Mouse (Mus musculus) MEL (cell line): ENCODE measurements around the gene Stxbp1. TPM values are rescaled to one million over a fixed set of nuclear protein-coding genes. Genes with fewer than 3 reads are reported as not detected.
A peak's percentile ranks its signal among the peaks of the same experiment; 100 is the strongest.

ENCODE experiments used
- DNase-seq: peaks from one replicate; pipeline ENCODE4 v3.0.0; 2011; ENCODE audit warnings: low read depth, low spot score
- H3K27ac ChIP-seq: 2 replicates; pipeline ENCODE4 v1.5.1; 2012; ENCODE audit warnings: low read depth, mild to moderate bottlenecking, control low read depth, low read length, moderate library complexity; ENCODE audit not compliant: control insufficient read depth
- H3K27me3 ChIP-seq, 2 experiments: fragments of 150-350 bp in 1 of 2; sonication (generic) in 1 of 2; 2 replicates each; pipeline ENCODE4 v1.6.1; 2012; ENCODE audit warnings: low read length in 2 of 2, mild to moderate bottlenecking in 2 of 2, improper control_type of control experiment in 1 of 2, moderate library complexity in 1 of 2; ENCODE audit not compliant: insufficient read depth in 2 of 2, control insufficient read depth in 1 of 2
- H3K36me3 ChIP-seq, 2 experiments: 2 replicates each; pipeline ENCODE4 v1.6.1; 2012 to 2014; ENCODE audit warnings: low read length in 2 of 2, improper control_type of control experiment in 1 of 2, inconsistent platforms in 1 of 2, mild to moderate bottlenecking in 1 of 2; ENCODE audit not compliant: insufficient read depth in 2 of 2, control insufficient read depth in 1 of 2
- H3K4me1 ChIP-seq, 2 experiments: fragments of 150-350 bp in 1 of 2; sonication (generic) in 1 of 2; 2 replicates each; pipeline ENCODE4 v1.6.1; 2012; ENCODE audit warnings: low read length in 2 of 2, improper control_type of control experiment in 1 of 2, mild to moderate bottlenecking in 1 of 2; ENCODE audit not compliant: insufficient read depth in 2 of 2, control insufficient read depth in 1 of 2
- H3K4me3 ChIP-seq, 2 experiments: fragments of 150-350 bp in 1 of 2; sonication (generic) in 1 of 2; 2 replicates each; pipeline ENCODE4 v1.5.1; 2012; ENCODE audit warnings: low read depth in 2 of 2, low read length in 2 of 2, mild to moderate bottlenecking in 2 of 2, moderate library complexity in 2 of 2, control low read depth in 1 of 2, improper control_type of control experiment in 1 of 2; ENCODE audit not compliant: control insufficient read depth in 1 of 2, insufficient read depth in 1 of 2
- H3K79me2 ChIP-seq: 2 replicates; pipeline ENCODE4 v1.6.1; 2012; ENCODE audit warnings: mild to moderate bottlenecking, low read length, moderate library complexity; ENCODE audit not compliant: control insufficient read depth, poor library complexity, insufficient read depth
- H3K9ac ChIP-seq: 2 replicates; pipeline ENCODE4 v1.6.1; 2012; ENCODE audit warnings: low read depth, mild to moderate bottlenecking, control low read depth, low read length, moderate library complexity; ENCODE audit not compliant: control insufficient read depth, poor library complexity, severe bottlenecking
- H3K9me3 ChIP-seq: fragments of 150-350 bp; sonication (generic); replicated peaks from 2 replicates; pipeline ENCODE4 v1.6.1; 2012; ENCODE audit warnings: mild to moderate bottlenecking, low read length, improper control_type of control experiment, moderate library complexity; ENCODE audit not compliant: insufficient read depth
- BHLHE40 ChIP-seq: IDR thresholded peaks from 2 replicates; pipeline ENCODE4 v1.6.1; 2012; ENCODE audit warnings: low read depth, mild to moderate bottlenecking, inconsistent platforms, low read length, improper control_type of control experiment, borderline replicate concordance
- CHD1 ChIP-seq: IDR thresholded peaks from 2 replicates; pipeline ENCODE4 v1.6.1; 2012; ENCODE audit warnings: low read depth, mild to moderate bottlenecking, inconsistent platforms, low read length, improper control_type of control experiment
- CHD2 ChIP-seq: IDR thresholded peaks from 2 replicates; pipeline ENCODE4 v1.6.1; 2011; ENCODE audit warnings: low read length, improper control_type of control experiment
- E2F4 ChIP-seq: IDR thresholded peaks from 2 replicates; pipeline ENCODE4 v1.6.1; 2011; ENCODE audit warnings: low read depth, low read length, improper control_type of control experiment, borderline replicate concordance
- ELF1 ChIP-seq: IDR thresholded peaks from 2 replicates; pipeline ENCODE4 v1.6.1; 2014; ENCODE audit warnings: low read depth, mild to moderate bottlenecking, inconsistent platforms, low read length, improper control_type of control experiment, moderate library complexity
- EP300 ChIP-seq, 2 experiments: IDR thresholded peaks; 2 replicates each; pipeline ENCODE4 v1.6.1; 2011; ENCODE audit warnings: improper control_type of control experiment in 2 of 2, low read length in 2 of 2, low read depth in 1 of 2, mild to moderate bottlenecking in 1 of 2
- GABPA ChIP-seq: IDR thresholded peaks from 2 replicates; pipeline ENCODE4 v1.6.1; 2012; ENCODE audit warnings: low read depth, mild to moderate bottlenecking, inconsistent platforms, low read length, improper control_type of control experiment, moderate library complexity
- GATA1 ChIP-seq: IDR thresholded peaks from 2 replicates; pipeline ENCODE4 v1.6.1; 2011; ENCODE audit warnings: low read depth, low read length, improper control_type of control experiment
- HCFC1 ChIP-seq: IDR thresholded peaks from 2 replicates; pipeline ENCODE4 v1.6.1; 2012; ENCODE audit warnings: low read depth, mild to moderate bottlenecking, inconsistent platforms, low read length, improper control_type of control experiment, moderate library complexity
- JUND ChIP-seq: IDR thresholded peaks from 2 replicates; pipeline ENCODE4 v1.6.1; 2011; ENCODE audit warnings: low read depth, mild to moderate bottlenecking, improper control_type of control experiment, low read length
- MAFK ChIP-seq: IDR thresholded peaks from 2 replicates; pipeline ENCODE4 v1.6.1; 2011; ENCODE audit warnings: low read depth, mild to moderate bottlenecking, low read length, improper control_type of control experiment, borderline replicate concordance
- MAX ChIP-seq: IDR thresholded peaks from 2 replicates; pipeline ENCODE4 v1.6.1; 2011; ENCODE audit warnings: low read length, improper control_type of control experiment
- MAZ ChIP-seq: IDR thresholded peaks from 2 replicates; pipeline ENCODE4 v1.6.1; 2012; ENCODE audit warnings: low read depth, mild to moderate bottlenecking, inconsistent platforms, low read length, improper control_type of control experiment
- MEF2A ChIP-seq: IDR thresholded peaks from 2 replicates; pipeline ENCODE4 v1.6.1; 2014; ENCODE audit warnings: low read depth, mild to moderate bottlenecking, inconsistent platforms, low read length, improper control_type of control experiment; ENCODE audit not compliant: poor library complexity, insufficient replicate concordance, severe bottlenecking; ENCODE audit errors: extremely low read depth
- MXI1 ChIP-seq: IDR thresholded peaks from 2 replicates; pipeline ENCODE4 v1.6.1; 2011; ENCODE audit warnings: mild to moderate bottlenecking, low read depth, low read length, improper control_type of control experiment
- NELFE ChIP-seq: IDR thresholded peaks from 2 replicates; pipeline ENCODE4 v1.6.1; 2011; ENCODE audit warnings: low read depth, low read length, improper control_type of control experiment
- POLR2A ChIP-seq, 2 experiments: IDR thresholded peaks; 2 replicates each; pipeline ENCODE4 v1.6.1; 2011 to 2012; ENCODE audit warnings: low read length in 2 of 2, mild to moderate bottlenecking in 2 of 2, control low read depth in 1 of 2, improper control_type of control experiment in 1 of 2, low read depth in 1 of 2, moderate library complexity in 1 of 2; ENCODE audit not compliant: control insufficient read depth in 1 of 2, insufficient read depth in 1 of 2, poor library complexity in 1 of 2
- POLR2AphosphoS2 ChIP-seq: IDR thresholded peaks from 2 replicates; pipeline ENCODE4 v1.6.1; 2011; ENCODE audit warnings: low read length, improper control_type of control experiment
- POLR2AphosphoS5 ChIP-seq: IDR thresholded peaks from 2 replicates; pipeline ENCODE4 v1.6.1; 2012; ENCODE audit warnings: low read depth, borderline replicate concordance, mild to moderate bottlenecking, inconsistent platforms, low read length, moderate library complexity, mixed read lengths
- RAD21 ChIP-seq: IDR thresholded peaks from 2 replicates; pipeline ENCODE4 v1.6.1; 2011; ENCODE audit warnings: mild to moderate bottlenecking, low read depth, low read length, improper control_type of control experiment
- RCOR1 ChIP-seq: IDR thresholded peaks from 2 replicates; pipeline ENCODE4 v1.6.1; 2012; ENCODE audit warnings: low read depth, mild to moderate bottlenecking, inconsistent platforms, low read length, improper control_type of control experiment
- SIN3A ChIP-seq: IDR thresholded peaks from 2 replicates; pipeline ENCODE4 v1.6.1; 2012; ENCODE audit warnings: low read length, improper control_type of control experiment, inconsistent platforms
- SMC3 ChIP-seq: IDR thresholded peaks from 2 replicates; pipeline ENCODE4 v1.6.1; 2011; ENCODE audit warnings: low read depth, low read length, improper control_type of control experiment
- TAL1 ChIP-seq: IDR thresholded peaks from 2 replicates; pipeline ENCODE4 v1.6.1; 2012; ENCODE audit warnings: mild to moderate bottlenecking, inconsistent platforms, low read length, moderate library complexity, mixed read lengths
- TBP ChIP-seq: IDR thresholded peaks from 2 replicates; pipeline ENCODE4 v1.8.0; 2011; ENCODE audit warnings: low read depth, low read length, improper control_type of control experiment
- TCF12 ChIP-seq: IDR thresholded peaks from 2 replicates; pipeline ENCODE4 v1.6.1; 2014; ENCODE audit warnings: low read depth, mild to moderate bottlenecking, inconsistent platforms, low read length, improper control_type of control experiment, moderate library complexity
- USF1 ChIP-seq: IDR thresholded peaks from 2 replicates; pipeline ENCODE4 v1.6.1; 2014; ENCODE audit warnings: low read depth, mild to moderate bottlenecking, inconsistent platforms, low read length, improper control_type of control experiment, moderate library complexity
- ZC3H11A ChIP-seq: IDR thresholded peaks from 2 replicates; pipeline ENCODE4 v1.6.1; 2012; ENCODE audit warnings: low read depth, mild to moderate bottlenecking, inconsistent platforms, low read length, improper control_type of control experiment
- ZKSCAN1 ChIP-seq: IDR thresholded peaks from 2 replicates; pipeline ENCODE4 v1.6.1; 2012; ENCODE audit warnings: low read depth, mild to moderate bottlenecking, inconsistent platforms, low read length, improper control_type of control experiment, moderate library complexity
- ZMIZ1 ChIP-seq: IDR thresholded peaks from 2 replicates; pipeline ENCODE4 v1.6.1; 2012; ENCODE audit warnings: low read depth, mild to moderate bottlenecking, inconsistent platforms, low read length, improper control_type of control experiment, moderate library complexity
- ZNF384 ChIP-seq: IDR thresholded peaks from 2 replicates; pipeline ENCODE4 v1.6.1; 2012; ENCODE audit warnings: low read depth, mild to moderate bottlenecking, inconsistent platforms, low read length, improper control_type of control experiment
- polyA plus RNA-seq, 2 experiments: library from polyadenylated mRNA; stranded (reverse) in 1 of 2; unstranded in 1 of 2; fragments of >175 nt in 1 of 2; fragments of >200 nt in 1 of 2; gene quantifications; 2 replicates each; pipeline versions ENCODE4 v1.2.1 to v1.2.4; 2012; ENCODE audit warnings: low replicate concordance in 2 of 2, low read depth in 1 of 2; ENCODE audit not compliant: insufficient read length in 2 of 2, insufficient read depth in 1 of 2, missing spikeins in 1 of 2
- total RNA-seq: library from RNA; depleted of rRNA; stranded (reverse); fragments of 300-350 nt; gene quantifications from 2 replicates; pipeline ENCODE4 v1.2.3, GENCODE M21; 2012

Stxbp1 gene
- total and polyA plus RNA-seq, 3 experiments, result 7.1 to 33.2 TPM; not detected in 1

GRCm38 (mm10) chr2:32895606-32896106, 48.6 kb upstream of the Stxbp1 start:
- Histone ChIP-seq H3K9me3 (no peaks in the 10 kb centered on the region), H3K27me3 (no peaks in the 10 kb centered on the region), H3K9ac (no peak overlapping the region), H3K4me3 (no peak overlapping the region), H3K4me1 (peaks cover 18 to 56% of the 10 kb centered on the region in 2 experiments), H3K79me2 (no peaks in the 10 kb centered on the region), H3K36me3 (peaks cover 0 to 41% of the 10 kb centered on the region in 2 experiments; a peak in 2 of 4 replicates), H3K27ac (no peak overlapping the region)
- DNase-seq, result no peak
- no peak for TF ChIP-seq ZMIZ1
- no peak for TF ChIP-seq TBP
- no peak for TF ChIP-seq TCF12
- no peak for TF ChIP-seq CHD2
- no peak for TF ChIP-seq POLR2AphosphoS2
- TF ChIP-seq MAZ, result no peak
- no peak for TF ChIP-seq RCOR1
- no peak for TF ChIP-seq SIN3A
- no peak for TF ChIP-seq ELF1
- TF ChIP-seq ZKSCAN1, result no peak
- TF ChIP-seq MAX, result no peak
- TF ChIP-seq GATA1, result no peak
- TF ChIP-seq ZC3H11A, result no peak
- TF ChIP-seq SMC3, result no peak

DNA sequence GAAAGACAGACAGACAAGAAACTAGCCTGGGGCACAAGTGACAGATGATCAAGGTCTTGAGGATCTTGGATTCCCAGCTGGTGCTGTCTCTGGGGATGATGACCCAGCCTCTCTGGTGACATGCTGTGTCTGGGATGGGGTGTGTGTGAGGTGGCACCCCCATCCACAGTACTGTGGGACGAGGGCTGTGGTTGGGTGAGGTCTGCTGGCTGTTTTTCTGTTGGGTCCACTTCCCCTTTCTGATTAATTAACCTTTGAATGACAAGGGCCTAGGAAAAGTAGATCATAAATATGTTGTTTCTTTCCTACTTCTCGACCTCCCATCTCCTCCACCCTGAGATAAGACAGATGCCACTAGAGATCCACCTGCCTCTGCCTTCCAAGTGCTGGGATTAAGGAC, 47.1 kb upstream of the Stxbp1 start:
- Histone ChIP-seq H3K27ac (peak overlapping the region; percentile 71), H3K27me3 (no peaks in the 10 kb centered on the region), H3K4me3 (no peak overlapping the region), H3K9me3 (no peaks in the 10 kb centered on the region), H3K79me2 (no peaks in the 10 kb centered on the region), H3K36me3 (peaks cover 0 to 41% of the 10 kb centered on the region in 2 experiments; a peak in 2 of 4 replicates), H3K4me1 (peaks cover 18 to 56% of the 10 kb centered on the region in 2 experiments), H3K9ac (peak overlapping the region; percentile 32)
- peak; percentile 80 for DNase-seq
- TF ChIP-seq TBP, result no peak
- peak; percentile 40; the same call in 1 of the 2 replicates for TF ChIP-seq GATA1
- TF ChIP-seq POLR2AphosphoS2, result no peak
- no peak for TF ChIP-seq POLR2AphosphoS5
- no peak for TF ChIP-seq ZMIZ1
- no peak for TF ChIP-seq BHLHE40
- no peak for TF ChIP-seq ELF1
- no peak for TF ChIP-seq MEF2A
- TF ChIP-seq MAX, result no peak
- no peak for TF ChIP-seq ZC3H11A
- no peak for TF ChIP-seq SMC3
- 0 out of 2 replicates have a peak, but pooled peaks have one; percentile 48 for TF ChIP-seq SIN3A
- TF ChIP-seq ZNF384, result 0 out of 2 replicates have a peak, but pooled peaks have one; percentile 75
- 0 out of 2 replicates have a peak, but pooled peaks have one; percentile 14 for TF ChIP-seq MAFK
- TF ChIP-seq MXI1, result 0 out of 2 replicates have a peak, but pooled peaks have one; percentile 22
- TF ChIP-seq CHD2, result no peak
- no peak for TF ChIP-seq JUND
- TF ChIP-seq E2F4, result no peak
- no peak for TF ChIP-seq USF1
- no peak for TF ChIP-seq GABPA
- no peak for TF ChIP-seq TAL1
- 0 out of 2 replicates have a peak, but pooled peaks have one; percentile 20 for TF ChIP-seq HCFC1
- TF ChIP-seq NELFE, result no peak
- peak; percentile 75 to 76 for TF ChIP-seq EP300 (IDR thresholded peaks at IDR 0.05; ENCODE audit: low read depth in 1 of 2, low read length in 2 of 2)
- no peak for TF ChIP-seq POLR2A (IDR thresholded peaks at IDR 0.05; ENCODE audit: control insufficient read depth in 1 of 2, insufficient read depth in 1 of 2, low read depth in 1 of 2, low read length in 2 of 2, poor library complexity in 1 of 2)
- TF ChIP-seq RAD21, result no peak
- TF ChIP-seq TCF12, result 0 out of 2 replicates have a peak, but pooled peaks have one; percentile 26
- TF ChIP-seq CHD1, result 0 out of 2 replicates have a peak, but pooled peaks have one; percentile 50
